Mouse (Mus musculus): ENCODE results near the gene Lrrc56.

DNA sequence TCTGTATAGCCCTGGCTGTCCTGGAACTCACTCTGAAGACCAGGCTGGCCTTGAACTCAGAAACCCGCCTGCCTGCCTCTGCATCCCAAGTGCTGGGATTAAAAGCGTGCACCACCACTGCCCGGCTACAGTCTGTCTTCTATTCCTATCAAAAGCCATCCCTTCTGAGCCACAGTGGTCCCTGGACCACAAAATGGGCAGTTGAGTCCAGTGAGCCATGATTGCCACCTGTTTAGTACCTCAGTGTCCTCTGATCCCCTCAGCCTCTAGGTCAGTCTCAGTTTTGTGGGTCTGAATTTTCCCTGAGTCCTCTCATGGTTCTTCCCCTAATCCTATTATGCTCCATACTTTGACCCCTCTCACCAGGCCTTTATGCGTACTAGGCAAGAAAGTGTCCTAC is 33.8 kb downstream of the Lrrc56 start:
- TF ChIP-seq CTCF (conservative IDR thresholded peaks at IDR 0.05; ENCODE audit: low read length) (no peak), NANOG (IDR thresholded peaks at IDR 0.05; ENCODE audit: borderline replicate concordance, low read length) (no peak)
